Mouse (Mus musculus) CH12.LX (cell line): ENCODE data around the gene Gm49318.

Experiments
- CTCF ChIP-seq, 2 experiments: IDR thresholded peaks in 1 of 2; conservative IDR thresholded peaks in 1 of 2; 2 replicates each; pipeline ENCODE4 v1.5.1; 2011 to 2012; ENCODE audit warnings: low read depth in 2 of 2, low read length in 2 of 2, improper control_type of control experiment in 1 of 2, inconsistent platforms in 1 of 2, mild to moderate bottlenecking in 1 of 2, moderate library complexity in 1 of 2
- EP300 ChIP-seq: IDR thresholded peaks from 2 replicates; pipeline ENCODE4 v1.6.1; 2011; ENCODE audit warnings: low read length, improper control_type of control experiment
- MAX ChIP-seq: IDR thresholded peaks from 2 replicates; pipeline ENCODE4 v1.6.1; 2011; ENCODE audit warnings: low read length, improper control_type of control experiment
- POLR2A ChIP-seq: IDR thresholded peaks from 2 replicates; pipeline ENCODE4 v1.6.1; 2011; ENCODE audit warnings: low read depth, mild to moderate bottlenecking, improper control_type of control experiment, low read length
- SIN3A ChIP-seq: IDR thresholded peaks from 2 replicates; pipeline ENCODE4 v1.6.1; 2012; ENCODE audit warnings: low read length, improper control_type of control experiment, inconsistent platforms
- SMC3 ChIP-seq: IDR thresholded peaks from 2 replicates; pipeline ENCODE4 v1.6.1; 2011; ENCODE audit warnings: low read depth, low read length, improper control_type of control experiment
- UBTF ChIP-seq: IDR thresholded peaks from 2 replicates; pipeline ENCODE4 v1.6.1; 2012; ENCODE audit warnings: low read depth, mild to moderate bottlenecking, inconsistent platforms, low read length, improper control_type of control experiment, moderate library complexity
- USF1 ChIP-seq: IDR thresholded peaks from 2 replicates; pipeline ENCODE4 v1.6.1; 2014; ENCODE audit warnings: low read depth, mild to moderate bottlenecking, inconsistent platforms, low read length, improper control_type of control experiment
- USF2 ChIP-seq: conservative IDR thresholded peaks from 2 replicates; pipeline ENCODE4 v1.6.1; 2011; ENCODE audit warnings: low read depth, low read length, improper control_type of control experiment

DNA sequence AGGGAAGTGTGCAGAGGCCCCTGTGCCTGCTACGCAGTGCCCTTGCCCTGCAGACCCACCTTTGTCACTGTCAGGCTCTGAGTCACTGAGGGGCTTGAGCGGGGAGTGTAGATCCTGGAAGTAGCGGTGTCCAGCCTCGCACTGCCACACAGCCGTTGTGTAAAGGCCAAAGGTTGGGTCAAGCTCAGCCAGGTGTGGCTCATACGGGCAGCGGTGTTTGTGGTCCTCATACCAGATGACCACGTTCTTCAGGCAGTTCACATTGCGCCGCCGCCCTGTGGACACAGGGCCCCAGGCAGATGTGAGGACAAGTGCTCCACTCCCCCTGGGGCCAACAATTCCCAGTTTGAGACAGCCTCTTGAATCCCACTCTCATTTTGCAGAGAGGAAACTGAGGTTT lies 5.4 kb downstream of the Gm49318 start:
- TF ChIP-seq SIN3A: no peak
- TF ChIP-seq CTCF (conservative IDR thresholded peaks at IDR 0.05 in 1 of 2, IDR thresholded peaks at IDR 0.05 in 1 of 2; ENCODE audit: low read depth in 2 of 2, low read length in 2 of 2): no peak
- TF ChIP-seq SMC3: no peak
- no peak for TF ChIP-seq MAX
- TF ChIP-seq USF1: no peak
- TF ChIP-seq UBTF: no peak
- TF ChIP-seq USF2: no peak
- TF ChIP-seq POLR2A: no peak
- no peak for TF ChIP-seq EP300
